Mouse (Mus musculus): ENCODE data around the gene Krt35. TPM values are rescaled to one million over a fixed set of nuclear protein-coding genes. Genes with fewer than 3 reads are reported as not detected.

Krt35 gene
- 0.11 TPM in 1 of 2 replicates, not detected in the other for polyA plus RNA-seq (2014; fragmentation: Nextera tagmentation; extraction: Ambion mirVana)

- no peaks in the 10 kb centered on the region for H3K4me1 ChIP-seq (ENCODE audit: control insufficient read depth, insufficient read depth, low read length)
- no peaks in the 10 kb centered on the region for H3K27me3 ChIP-seq (ENCODE audit: control insufficient read depth, insufficient read depth, low read length)
- no peaks in the 10 kb centered on the region for H3K36me3 ChIP-seq (ENCODE audit: control insufficient read depth, insufficient read depth, low read length)
- H3K4me3 ChIP-seq (ENCODE audit: low read depth, low read length), result no peak within 1 kb of the TSS
- DNase-seq (ENCODE audit: low spot score) (peak; percentile 24), ATAC-seq (ENCODE audit: insufficient number of reproducible peaks, low FRiP score, low TSS enrichment, low read depth) (no peak)
- no peak within 1 kb of the TSS for H3K4me2 ChIP-seq (ENCODE audit: low read depth, severe bottlenecking)
- no peak within 1 kb of the TSS for H3K9ac ChIP-seq (ENCODE audit: low read length)
- H3K9me3 ChIP-seq (ENCODE audit: control insufficient read depth, low read length), result no peaks in the 10 kb centered on the region
- WGBS, result 31% methylated on average over 9 of the region's 9 CpGs
- H3K27ac ChIP-seq (replicated peaks; ENCODE audit: low read depth, low read length), result no peak within 1 kb of the TSS
These were observed at the start of gene Krt35 for GRCm38 (mm10) chr11:100096141-100096540. TSS of gene Krt35 (minus strand) at chr11:100096241.

GRCm38 (mm10) chr11:100145104-100145503, 49.1 kb upstream of the Krt35 start:
- H3K4me1 ChIP-seq (ENCODE audit: control insufficient read depth, insufficient read depth, low read length), result peaks cover 6% of the 10 kb centered on the region; the same call in 1 of the 2 replicates
- 2% methylated on average over 20 of the region's 20 CpGs for WGBS
- no peak overlapping the region for H3K9ac ChIP-seq (ENCODE audit: low read length)

GRCm38 (mm10) chr11:100140966-100141365, 44.9 kb upstream of the Krt35 start:
- WGBS, result 90% methylated on average over 21 of the region's 21 CpGs
- ATAC-seq (ENCODE audit: insufficient number of reproducible peaks, low FRiP score, low TSS enrichment, low read depth) (no peak), DNase-seq (ENCODE audit: low spot score) (no peak)
- H3K9ac ChIP-seq (ENCODE audit: low read length), result no peak overlapping the region
- peaks cover 10% of the 10 kb centered on the region; the same call in 1 of the 2 replicates for H3K4me1 ChIP-seq (ENCODE audit: control insufficient read depth, insufficient read depth, low read length)
- peaks cover 18% of the 10 kb centered on the region for H3K27me3 ChIP-seq (ENCODE audit: control insufficient read depth, insufficient read depth, low read length)
- H3K4me2 ChIP-seq (ENCODE audit: low read depth, severe bottlenecking), result no peak overlapping the region
- no peak overlapping the region for H3K27ac ChIP-seq (replicated peaks; ENCODE audit: low read depth, low read length)
- no peak overlapping the region for H3K4me3 ChIP-seq (ENCODE audit: low read depth, low read length)
- no peaks in the 10 kb centered on the region for H3K9me3 ChIP-seq (ENCODE audit: control insufficient read depth, low read length)
- H3K36me3 ChIP-seq (ENCODE audit: control insufficient read depth, insufficient read depth, low read length), result no peaks in the 10 kb centered on the region

More at GRCm38 (mm10) chr11:100145104-100145503, 49.1 kb upstream of the Krt35 start:
- Histone ChIP-seq H3K27me3 (ENCODE audit: control insufficient read depth, insufficient read depth, low read length) (peaks cover 19% of the 10 kb centered on the region), H3K9me3 (ENCODE audit: control insufficient read depth, low read length) (no peaks in the 10 kb centered on the region), H3K4me2 (ENCODE audit: low read depth, severe bottlenecking) (peak overlapping the region; percentile 47), H3K4me3 (ENCODE audit: low read depth, low read length) (peak overlapping the region; percentile 21), H3K27ac (replicated peaks; ENCODE audit: low read depth, low read length) (no peak overlapping the region), H3K36me3 (ENCODE audit: control insufficient read depth, insufficient read depth, low read length) (no peaks in the 10 kb centered on the region)
- ATAC-seq (ENCODE audit: insufficient number of reproducible peaks, low FRiP score, low TSS enrichment, low read depth), result no peak
- DNase-seq (ENCODE audit: low spot score), result no peak

- Histone ChIP-seq H3K36me3 (ENCODE audit: control insufficient read depth, insufficient read depth, low read length) (no peaks in the 10 kb centered on the region), H3K4me1 (ENCODE audit: control insufficient read depth, insufficient read depth, low read length) (0 out of 2 replicates have a peak, but pooled peaks cover 7% of the 10 kb centered on the region), H3K27ac (replicated peaks; ENCODE audit: low read depth, low read length) (no peak overlapping the region), H3K27me3 (ENCODE audit: control insufficient read depth, insufficient read depth, low read length) (peaks cover 3% of the 10 kb centered on the region; the same call in 1 of the 2 replicates), H3K4me2 (ENCODE audit: low read depth, severe bottlenecking) (no peak overlapping the region), H3K4me3 (ENCODE audit: low read depth, low read length) (no peak overlapping the region), H3K9me3 (ENCODE audit: control insufficient read depth, low read length) (no peaks in the 10 kb centered on the region), H3K9ac (ENCODE audit: low read length) (no peak overlapping the region)
- WGBS, result 61% methylated on average over 2 of the region's 2 CpGs
- ATAC-seq (ENCODE audit: insufficient number of reproducible peaks, low FRiP score, low TSS enrichment, low read depth) (no peak), DNase-seq (ENCODE audit: low spot score) (no peak)
These were observed 43.4 kb upstream of the Krt35 start for GRCm38 (mm10) chr11:100139391-100139790.

GRCm38 (mm10) chr11:100138809-100139208, 42.8 kb upstream of the Krt35 start:
- DNase-seq (ENCODE audit: low spot score), result no peak
- H3K27ac ChIP-seq (replicated peaks; ENCODE audit: low read depth, low read length), result no peak overlapping the region
- H3K9ac ChIP-seq (ENCODE audit: low read length), result no peak overlapping the region
- H3K4me2 ChIP-seq (ENCODE audit: low read depth, severe bottlenecking), result no peak overlapping the region
- no peaks in the 10 kb centered on the region for H3K27me3 ChIP-seq (ENCODE audit: control insufficient read depth, insufficient read depth, low read length)
- no peaks in the 10 kb centered on the region for H3K36me3 ChIP-seq (ENCODE audit: control insufficient read depth, insufficient read depth, low read length)
- 54% methylated on average over 7 of the region's 7 CpGs for WGBS
- no peaks in the 10 kb centered on the region for H3K9me3 ChIP-seq (ENCODE audit: control insufficient read depth, low read length)
- 0 out of 2 replicates have a peak, but pooled peaks cover 7% of the 10 kb centered on the region for H3K4me1 ChIP-seq (ENCODE audit: control insufficient read depth, insufficient read depth, low read length)
- H3K4me3 ChIP-seq (ENCODE audit: low read depth, low read length), result no peak overlapping the region
- no peak for ATAC-seq (ENCODE audit: insufficient number of reproducible peaks, low FRiP score, low TSS enrichment, low read depth)

- H3K27me3 ChIP-seq (ENCODE audit: control insufficient read depth, insufficient read depth, low read length), result no peaks in the 10 kb centered on the region
- H3K4me3 ChIP-seq (ENCODE audit: low read depth, low read length), result no peak overlapping the region
- DNase-seq (ENCODE audit: low spot score) (no peak), ATAC-seq (ENCODE audit: insufficient number of reproducible peaks, low FRiP score, low TSS enrichment, low read depth) (no peak)
- H3K36me3 ChIP-seq (ENCODE audit: control insufficient read depth, insufficient read depth, low read length), result no peaks in the 10 kb centered on the region
- H3K4me1 ChIP-seq (ENCODE audit: control insufficient read depth, insufficient read depth, low read length), result 0 out of 2 replicates have a peak, but pooled peaks cover 7% of the 10 kb centered on the region
- H3K4me2 ChIP-seq (ENCODE audit: low read depth, severe bottlenecking), result no peak overlapping the region
- H3K27ac ChIP-seq (replicated peaks; ENCODE audit: low read depth, low read length), result no peak overlapping the region
- WGBS, result 32% methylated on average over 5 of the region's 5 CpGs
- H3K9me3 ChIP-seq (ENCODE audit: control insufficient read depth, low read length), result no peaks in the 10 kb centered on the region
- no peak overlapping the region for H3K9ac ChIP-seq (ENCODE audit: low read length)
These were observed 41.7 kb upstream of the Krt35 start for GRCm38 (mm10) chr11:100137693-100138092.

- ATAC-seq (ENCODE audit: insufficient number of reproducible peaks, low FRiP score, low TSS enrichment, low read depth) (no peak), DNase-seq (ENCODE audit: low spot score) (no peak)
- Histone ChIP-seq H3K4me2 (ENCODE audit: low read depth, severe bottlenecking) (no peak overlapping the region), H3K4me3 (ENCODE audit: low read depth, low read length) (no peak overlapping the region), H3K9me3 (ENCODE audit: control insufficient read depth, low read length) (no peaks in the 10 kb centered on the region), H3K4me1 (ENCODE audit: control insufficient read depth, insufficient read depth, low read length) (0 out of 2 replicates have a peak, but pooled peaks cover 7% of the 10 kb centered on the region), H3K27ac (replicated peaks; ENCODE audit: low read depth, low read length) (no peak overlapping the region), H3K9ac (ENCODE audit: low read length) (no peak overlapping the region), H3K36me3 (ENCODE audit: control insufficient read depth, insufficient read depth, low read length) (no peaks in the 10 kb centered on the region), H3K27me3 (ENCODE audit: control insufficient read depth, insufficient read depth, low read length) (no peaks in the 10 kb centered on the region)
- 10% methylated on average over 5 of the region's 5 CpGs for WGBS
These were observed 40.5 kb upstream of the Krt35 start for GRCm38 (mm10) chr11:100136559-100136958.

GRCm38 (mm10) chr11:100135731-100136130, 39.7 kb upstream of the Krt35 start, which contains the start of gene Krt15:
TSS of gene Krt15 (minus strand) at chr11:100135928.
- H3K27ac ChIP-seq (replicated peaks; ENCODE audit: low read depth, low read length), result no peak within 1 kb of the TSS
- H3K9me3 ChIP-seq (ENCODE audit: control insufficient read depth, low read length), result no peaks in the 10 kb centered on the region
- ATAC-seq (ENCODE audit: insufficient number of reproducible peaks, low FRiP score, low TSS enrichment, low read depth) (no peak), DNase-seq (ENCODE audit: low spot score) (no peak)
- no peak within 1 kb of the TSS for H3K9ac ChIP-seq (ENCODE audit: low read length)
- no peaks in the 10 kb centered on the region for H3K27me3 ChIP-seq (ENCODE audit: control insufficient read depth, insufficient read depth, low read length)
- 0 out of 2 replicates have a peak, but pooled peaks cover 4% of the 10 kb centered on the region for H3K4me1 ChIP-seq (ENCODE audit: control insufficient read depth, insufficient read depth, low read length)
- no peak within 1 kb of the TSS for H3K4me3 ChIP-seq (ENCODE audit: low read depth, low read length)
- 68% methylated on average over 7 of the region's 7 CpGs for WGBS
- no peak within 1 kb of the TSS for H3K4me2 ChIP-seq (ENCODE audit: low read depth, severe bottlenecking)
- H3K36me3 ChIP-seq (ENCODE audit: control insufficient read depth, insufficient read depth, low read length), result no peaks in the 10 kb centered on the region

GRCm38 (mm10) chr11:100124901-100125300, 28.9 kb upstream of the Krt35 start:
- no peak for ATAC-seq (ENCODE audit: insufficient number of reproducible peaks, low FRiP score, low TSS enrichment, low read depth)
- no peaks in the 10 kb centered on the region for H3K9me3 ChIP-seq (ENCODE audit: control insufficient read depth, low read length)
- H3K36me3 ChIP-seq (ENCODE audit: control insufficient read depth, insufficient read depth, low read length), result no peaks in the 10 kb centered on the region
- H3K27ac ChIP-seq (replicated peaks; ENCODE audit: low read depth, low read length), result no peak overlapping the region
- H3K4me3 ChIP-seq (ENCODE audit: low read depth, low read length), result no peak overlapping the region
- H3K4me1 ChIP-seq (ENCODE audit: control insufficient read depth, insufficient read depth, low read length), result no peaks in the 10 kb centered on the region
- no peaks in the 10 kb centered on the region for H3K27me3 ChIP-seq (ENCODE audit: control insufficient read depth, insufficient read depth, low read length)
- no peak overlapping the region for H3K4me2 ChIP-seq (ENCODE audit: low read depth, severe bottlenecking)
- no peak for DNase-seq (ENCODE audit: low spot score)
- 68% methylated on average over 7 of the region's 7 CpGs for WGBS
- H3K9ac ChIP-seq (ENCODE audit: low read length), result no peak overlapping the region
